Mouse (Mus musculus) lung, postnatal 0 days (tissue): ENCODE measurements around the gene Sigirr.

ENCODE experiments used
- CTCF ChIP-seq: IDR thresholded peaks from 2 replicates; pipeline ENCODE4 v1.5.1; 2016; ENCODE audit warnings: antibody characterized with exemption, mild to moderate bottlenecking
- EP300 ChIP-seq: IDR thresholded peaks from 2 replicates; pipeline ENCODE4 v1.6.1; 2016; ENCODE audit warnings: antibody characterized with exemption, mild to moderate bottlenecking, control low read depth

DNA sequence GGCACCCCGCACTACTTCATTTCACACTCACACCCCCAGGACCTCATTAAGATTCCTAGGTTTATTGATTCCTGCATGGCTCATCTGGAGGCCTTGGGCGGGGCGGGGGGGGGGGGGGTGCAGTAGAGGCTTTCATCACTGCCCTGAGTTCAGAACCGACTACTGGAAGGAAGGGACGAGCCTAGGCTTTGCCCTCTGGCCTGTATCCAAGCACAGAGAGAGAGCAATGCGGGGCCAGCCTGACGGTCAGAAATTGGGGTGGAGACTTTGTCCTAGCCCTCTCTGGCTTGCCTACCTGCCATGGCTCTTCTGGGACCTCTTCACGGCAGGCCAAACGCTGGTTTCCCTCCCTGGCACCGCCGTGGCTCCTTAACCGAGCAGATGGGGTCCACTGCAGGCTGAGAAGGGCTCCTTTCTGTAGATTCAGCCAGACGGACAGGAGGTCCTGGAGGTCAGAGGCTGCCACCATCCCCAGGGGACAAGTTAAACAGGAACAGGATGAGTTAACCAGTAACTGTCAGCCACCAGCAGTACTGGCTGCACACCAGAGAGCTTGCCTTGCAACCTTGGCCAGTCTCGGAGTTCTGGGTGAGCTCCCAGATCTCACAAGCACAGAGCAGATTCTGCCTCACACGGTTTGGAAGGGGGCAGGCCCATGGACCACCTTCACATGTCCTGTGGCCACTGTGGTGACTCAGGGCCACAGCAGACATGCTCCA lies 5.7 kb downstream of the Sigirr start:
- TF ChIP-seq CTCF: no peak
- no peak for TF ChIP-seq EP300
